Mouse (Mus musculus) stomach, postnatal 0 days (tissue): ENCODE measurements at regions not wholly inside any gene's neighbourhood (a gene's known extent, or its start where the extent isn't known, plus 50 kb on each side); places are given as distances from the start of the nearest gene placed in this dataset.

Experiments
- CTCF ChIP-seq: IDR thresholded peaks from 2 replicates; pipeline ENCODE4 v1.5.1; 2016; ENCODE audit warnings: antibody characterized with exemption, low read depth, mild to moderate bottlenecking, moderate library complexity
- EP300 ChIP-seq: optimal IDR thresholded peaks from 2 replicates; pipeline ENCODE3; 2016; ENCODE audit warnings: antibody characterized with exemption

DNA sequence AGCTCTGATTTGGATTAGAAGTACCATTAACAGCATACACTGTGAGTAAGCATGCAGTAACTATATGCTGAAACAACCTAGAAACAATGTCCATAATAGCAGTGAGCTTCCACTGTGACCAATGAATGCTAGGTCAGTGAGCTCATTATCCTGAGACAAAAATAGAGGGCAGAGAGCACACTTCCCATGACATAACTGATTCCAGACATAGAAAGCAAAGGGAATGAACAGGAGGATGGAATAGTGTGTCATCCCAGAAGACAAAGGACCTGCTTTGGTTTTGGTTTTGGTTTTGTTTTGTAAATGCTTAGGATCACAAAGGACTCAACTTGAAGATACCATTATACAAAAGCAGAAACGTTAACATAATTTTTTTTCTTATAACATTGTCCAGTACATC is 150.8 kb upstream of the Nr3c2 start:
- TF ChIP-seq CTCF (no peak), EP300 (no peak)
